Comparison of ENCODE assay signal across 8 mouse cellular contexts in genomic region chr5:98168356-98169285, GRCm38 (mm10). TPM values are rescaled to one million over a fixed set of nuclear protein-coding genes. Genes with fewer than 3 reads are reported as not detected.
DNase-seq lines count a peak whose midpoint lies in the region; ATAC-seq lines count a peak whose summit lies in the region.

No protein-coding gene starts in this region.

- H3K9me3 ChIP-seq in heart, embryonic 15.5 days (replicated peaks) = no peaks in the 10 kb centered on the region
- H3K9me3 ChIP-seq in midbrain, embryonic 11.5 days (ENCODE audit: control insufficient read depth, low read length) = no peaks in the 10 kb centered on the region

- H3K4me2 ChIP-seq in heart, embryonic 15.5 days = peak overlapping the region; percentile 95
- H3K4me2 ChIP-seq in midbrain, embryonic 11.5 days = peak overlapping the region; percentile 60

- WGBS in heart, embryonic 15.5 days = under 1% methylated on average over 37 of the region's 37 CpGs
- WGBS in midbrain, embryonic 11.5 days = under 1% methylated on average over 37 of the region's 37 CpGs

- ATAC-seq in heart, embryonic 15.5 days (replicated peaks; ENCODE audit: insufficient number of reproducible peaks, insufficient read depth, low FRiP score, low read depth) = no peak
- peak; percentile 7; the same call in 1 of the 2 replicates for ATAC-seq in midbrain, embryonic 11.5 days (ENCODE audit: low FRiP score)
- ATAC-seq in CD4-positive, CD25-positive, alpha-beta regulatory T cell, adult 4 months = no peak

- H3K9ac ChIP-seq in heart, embryonic 15.5 days = no peak overlapping the region
- no peak overlapping the region for H3K9ac ChIP-seq in midbrain, embryonic 11.5 days (ENCODE audit: low read length)

- H3K36me3 ChIP-seq in heart, embryonic 15.5 days = no peaks in the 10 kb centered on the region
- no peaks in the 10 kb centered on the region for H3K36me3 ChIP-seq in midbrain, embryonic 11.5 days (ENCODE audit: control insufficient read depth, insufficient read depth, low read length)

- H3K4me3 ChIP-seq in heart, embryonic 15.5 days = peak overlapping the region; percentile 65
- H3K4me3 ChIP-seq in midbrain, embryonic 11.5 days (ENCODE audit: low read depth, low read length) = peak overlapping the region; percentile 44

- DNase-seq in kidney, postnatal 4 days = peak; percentile 17 to 18
- no peak for DNase-seq in kidney, postnatal 36 days
- peak; percentile 13 to 21 for DNase-seq in cerebellum, postnatal 36 days
- peak; percentile 94 for DNase-seq in midbrain, embryonic 11.5 days (ENCODE audit: low spot score, missing footprints)
- DNase-seq in spleen, postnatal 36 days (ENCODE audit: low spot score in 2 of 2) = no peak
- DNase-seq in spleen, adult 12 weeks (ENCODE audit: low spot score) = no peak

- no peak overlapping the region for H3K27ac ChIP-seq in heart, embryonic 15.5 days
- no peak overlapping the region for H3K27ac ChIP-seq in midbrain, embryonic 11.5 days (ENCODE audit: low read depth, low read length)

- H3K4me1 ChIP-seq in heart, embryonic 15.5 days (replicated peaks) = peaks cover 41% of the 10 kb centered on the region
- H3K4me1 ChIP-seq in midbrain, embryonic 11.5 days (ENCODE audit: control insufficient read depth, insufficient read depth, low read length) = peaks cover 32% of the 10 kb centered on the region

- peaks cover 76% of the 10 kb centered on the region for H3K27me3 ChIP-seq in heart, embryonic 15.5 days
- peaks cover 72% of the 10 kb centered on the region for H3K27me3 ChIP-seq in midbrain, embryonic 11.5 days (ENCODE audit: control insufficient read depth, insufficient read depth, low read length)

RNA-seq across cellular contexts. Expression of gene Prdm8, which starts 1.6 kb away (rescaled TPM):
- 0.15 TPM in 1 of 2 replicates, not detected in the other for polyA plus RNA-seq in heart, embryonic 15.5 days (2015; fragmentation: Nextera tagmentation; extraction: Ambion mirVana)
- 1.0 and 1.7 TPM in 2 replicates for polyA plus RNA-seq in midbrain, embryonic 11.5 days (2014; fragmentation: Nextera tagmentation; extraction: Ambion mirVana)
- polyA plus RNA-seq in CD4-positive, CD25-positive, alpha-beta regulatory T cell, adult 4 months (2017; shearing (Covaris generic)) = not detected

Comparison
In these comparisons a context has a peak if more than half of its experiments do, and no peak if none do; other contexts are left out.
1. DNase-seq: peak in kidney, postnatal 4 days (2 of 2), cerebellum, postnatal 36 days (2 of 2) and midbrain, embryonic 11.5 days (single experiment); none in kidney, postnatal 36 days (0 of 2), spleen, postnatal 36 days (0 of 2) and spleen, adult 12 weeks (single experiment).